Mouse (Mus musculus) limb, embryonic 11.5 days (tissue): ENCODE measurements around the gene Ier3. TPM values are rescaled to one million over a fixed set of nuclear protein-coding genes. Genes with fewer than 3 reads are reported as not detected.

Experiments
- ATAC-seq: fragments of 200-750 bp; cut with Nextera tagmentation; 2 replicates; pipeline ENCODE4 v1.8.0; 2017; ENCODE audit warnings: low read depth; ENCODE audit not compliant: insufficient number of reproducible peaks, low FRiP score, low TSS enrichment
- DNase-seq: peaks from one replicate; pipeline ENCODE4 v3.0.0-alpha.2; 2015; ENCODE audit warnings: low spot score
- H3K27ac ChIP-seq: fragments of 300-500 bp; sonication (generic); replicated peaks from 2 replicates; pipeline ENCODE4 v1.5.1; 2014; ENCODE audit warnings: low read depth, mild to moderate bottlenecking, low read length
- H3K27me3 ChIP-seq: fragments of 300-500 bp; sonication (generic); 2 replicates; pipeline ENCODE4 v1.6.1; 2014; ENCODE audit warnings: mild to moderate bottlenecking, low read length, mixed read lengths; ENCODE audit not compliant: control insufficient read depth, insufficient read depth
- H3K36me3 ChIP-seq: fragments of 300-500 bp; sonication (generic); 2 replicates; pipeline ENCODE4 v1.6.1; 2014; ENCODE audit warnings: mild to moderate bottlenecking, low read length, moderate library complexity, mixed read lengths; ENCODE audit not compliant: control insufficient read depth, insufficient read depth
- H3K4me1 ChIP-seq: fragments of 300-500 bp; sonication (generic); 2 replicates; pipeline ENCODE4 v1.6.1; 2014; ENCODE audit warnings: low read length, mixed read lengths; ENCODE audit not compliant: control insufficient read depth, insufficient read depth
- H3K4me2 ChIP-seq: fragments of 300-500 bp; sonication (generic); 2 replicates; pipeline ENCODE4 v1.6.1; 2014; ENCODE audit warnings: low read depth, mild to moderate bottlenecking, moderate library complexity; ENCODE audit not compliant: severe bottlenecking
- H3K4me3 ChIP-seq: fragments of 300-500 bp; sonication (generic); 2 replicates; pipeline ENCODE4 v1.5.1; 2014; ENCODE audit warnings: low read depth, low read length
- H3K9ac ChIP-seq: fragments of 300-500 bp; sonication (generic); 2 replicates; pipeline ENCODE4 v1.6.1; 2014; ENCODE audit warnings: mild to moderate bottlenecking, low read length
- H3K9me3 ChIP-seq: fragments of 300-500 bp; sonication (generic); 2 replicates; pipeline ENCODE4 v1.6.1; 2016; ENCODE audit warnings: low read length; ENCODE audit not compliant: control insufficient read depth
- WGBS: fragments of 180-500 bp; shearing (Covaris S2); extraction: QIAGEN DNeasy Blood & Tissue Kit; methylation state at CpG from one replicate; pipeline ENCODE4 v1.1.7; 2014; 5-methylcytosine and 5-hydroxymethylcytosine counted together
- microRNA-seq: library from miRNA; unstranded; fragments of <30 nt; microRNA quantifications from one replicate; pipeline ENCODE4, GENCODE M21; 2016
- polyA plus RNA-seq: library from polyadenylated mRNA; unstranded; fragments of >200 nt; fragmentation: Nextera tagmentation; extraction: Ambion mirVana; gene quantifications from 2 replicates; pipeline ENCODE4 v1.2.1, GENCODE M21; 2014

Gene Ier3
- polyA plus RNA-seq, 1 experiment from 2014 or later, result 3.1 TPM

DNA sequence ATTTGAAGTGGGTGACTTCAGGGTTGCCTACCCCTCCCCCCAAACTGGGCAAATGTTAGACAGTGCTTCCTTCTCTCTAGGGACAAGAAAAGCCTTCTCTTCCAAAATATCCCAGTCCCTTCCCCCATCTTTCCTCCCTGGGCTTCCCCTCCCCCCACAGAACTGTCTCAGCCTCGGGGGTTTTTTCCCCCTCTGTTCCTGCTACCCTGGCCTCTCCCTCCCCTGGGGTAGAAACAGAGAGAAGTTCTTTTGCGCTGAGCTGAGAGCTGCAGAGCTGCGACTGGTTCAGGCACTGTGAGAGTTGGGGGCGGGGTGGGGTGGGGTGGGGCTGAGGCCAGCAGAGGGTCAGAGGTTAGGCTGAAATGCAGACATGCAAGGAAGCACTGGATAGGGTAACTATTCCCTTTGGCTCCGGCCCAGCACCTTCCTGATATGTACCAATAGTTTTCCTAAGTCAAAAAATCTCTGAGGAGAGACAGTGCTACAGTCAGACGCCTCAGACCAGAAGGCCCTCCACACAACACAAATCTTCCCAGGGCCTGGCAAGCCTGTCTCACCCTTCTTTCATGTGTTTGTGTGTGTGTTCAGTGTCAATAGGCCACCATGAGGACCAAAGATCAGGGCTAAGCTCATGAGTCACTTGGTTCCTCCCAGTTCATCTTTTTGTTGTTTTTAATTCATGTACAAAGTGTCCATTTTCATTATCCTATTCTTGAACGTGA, 48.0 kb downstream of the Ier3 start:
- Histone ChIP-seq H3K27ac (0 out of 2 replicates have a peak overlapping the region, but pooled peaks have one; percentile 47), H3K4me2 (peak overlapping the region; percentile 88), H3K27me3 (no peaks in the 10 kb centered on the region), H3K9me3 (peaks cover 3% of the 10 kb centered on the region; the same call in 1 of the 2 replicates), H3K4me3 (peak overlapping the region; percentile 60), H3K9ac (peak overlapping the region; percentile 63; the same call in 1 of the 2 replicates), H3K36me3 (peaks cover 6% of the 10 kb centered on the region; the same call in 1 of the 2 replicates), H3K4me1 (peaks cover 38% of the 10 kb centered on the region)
- ATAC-seq, result no peak
- DNase-seq, result peak; percentile 36
- 7% methylated on average over 7 of the region's 7 CpGs for WGBS

DNA sequence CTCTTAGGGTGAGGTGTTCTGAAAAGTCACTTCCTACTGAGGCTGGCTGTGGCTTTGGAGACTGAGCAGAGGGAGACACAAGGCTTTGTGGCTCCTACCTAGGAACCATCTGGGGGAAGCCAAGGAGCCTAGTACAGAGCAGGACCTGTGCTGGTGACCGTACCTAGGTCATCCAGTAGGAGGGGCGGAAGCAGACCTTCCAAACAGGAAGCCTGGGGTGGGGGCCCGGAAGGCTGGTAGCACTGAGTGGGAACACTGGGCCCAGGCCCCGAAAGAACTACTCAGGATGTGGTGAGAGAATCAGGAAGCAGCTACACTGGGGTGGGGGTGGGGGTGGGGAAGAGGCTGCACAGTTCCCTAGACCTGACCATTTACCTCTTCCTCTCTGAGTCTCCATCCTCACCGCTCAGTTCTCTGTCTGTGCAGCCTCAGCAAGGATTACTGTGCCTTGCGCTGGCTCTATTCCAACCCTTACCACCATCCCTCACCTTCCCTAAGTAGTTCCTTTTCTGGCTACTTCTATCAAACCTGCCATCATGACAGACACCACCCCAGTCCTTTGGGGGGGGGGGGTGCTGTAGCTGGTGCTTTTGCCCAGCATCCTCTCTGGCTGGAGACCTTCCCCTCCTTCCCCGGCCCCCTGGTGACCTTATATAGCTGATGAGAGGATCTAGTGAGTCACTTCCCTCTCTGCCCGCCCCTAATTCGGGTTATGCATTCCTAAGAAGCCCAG, 48.8 kb downstream of the Ier3 start:
- Histone ChIP-seq H3K4me1 (peaks cover 33% of the 10 kb centered on the region), H3K27me3 (no peaks in the 10 kb centered on the region), H3K4me2 (peak overlapping the region; percentile 88), H3K4me3 (peak overlapping the region; percentile 24), H3K9me3 (peaks cover 3% of the 10 kb centered on the region; the same call in 1 of the 2 replicates), H3K36me3 (peaks cover 6% of the 10 kb centered on the region; the same call in 1 of the 2 replicates), H3K27ac (no peak overlapping the region), H3K9ac (peak overlapping the region; percentile 22; the same call in 1 of the 2 replicates)
- ATAC-seq, result no peak
- WGBS, result 71% methylated on average over 9 of the region's 9 CpGs
- DNase-seq, result no peak

DNA sequence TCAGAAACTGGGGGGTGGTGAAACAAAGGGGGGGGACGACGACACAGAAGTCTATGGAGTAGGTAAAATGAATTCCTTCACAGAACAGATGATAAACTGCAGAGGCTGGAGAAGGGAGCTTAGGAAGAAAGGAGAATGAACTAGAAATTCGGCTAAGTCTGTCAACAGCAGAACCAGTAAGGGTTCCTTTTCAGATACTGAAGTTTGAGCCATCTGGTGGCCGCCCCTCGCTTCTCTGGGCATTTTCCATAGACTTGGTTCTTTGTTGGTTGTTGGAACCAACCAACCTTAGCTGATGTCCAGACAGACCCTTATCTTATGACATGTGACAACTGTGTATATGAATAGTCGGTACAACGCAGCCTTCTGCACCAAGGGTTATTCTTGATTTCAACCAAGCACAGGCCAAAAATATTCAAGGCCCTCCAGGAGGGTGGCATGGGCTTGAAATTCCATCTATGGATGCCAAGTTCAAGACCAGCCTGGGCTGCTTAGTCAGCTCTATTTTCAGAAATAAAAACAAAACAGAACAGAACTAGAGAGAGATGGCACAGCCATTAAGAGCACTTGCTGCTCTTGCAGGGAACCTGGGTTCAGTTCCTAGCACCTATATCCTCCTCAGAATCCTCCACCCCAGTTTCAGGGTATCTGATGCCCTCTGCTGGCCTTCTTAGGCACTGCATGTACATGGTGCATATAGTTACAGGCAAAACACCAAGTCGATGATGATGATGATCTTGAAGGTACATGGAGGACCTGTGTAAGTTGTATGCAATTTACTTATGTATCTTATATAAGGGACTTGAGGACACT, 49.6 kb downstream of the Ier3 start:
- peaks cover 3% of the 10 kb centered on the region; the same call in 1 of the 2 replicates for H3K9me3 ChIP-seq
- H3K27ac ChIP-seq, result no peak overlapping the region
- H3K9ac ChIP-seq, result no peak overlapping the region
- peak overlapping the region; percentile 24; the same call in 1 of the 2 replicates for H3K4me3 ChIP-seq
- no peaks in the 10 kb centered on the region for H3K27me3 ChIP-seq
- H3K36me3 ChIP-seq, result peaks cover 6% of the 10 kb centered on the region; the same call in 1 of the 2 replicates
- peak; percentile 56 for DNase-seq
- H3K4me2 ChIP-seq, result no peak overlapping the region
- 90% methylated on average over 8 of the region's 8 CpGs for WGBS
- no peak for ATAC-seq
- H3K4me1 ChIP-seq, result peaks cover 33% of the 10 kb centered on the region

Small RNA genes within 50 kb of the gene (microRNA-seq; reads per million reads assigned to microRNA genes)
- gene Gm28033, result not detected

Other genes starting within 250 kb of the Ier3 start
- not detected in 2 replicates for gene Sfta2, start 220.1 kb upstream of the Ier3 start, polyA plus RNA-seq
- gene Gm9573, start 195.0 kb upstream of the Ier3 start, polyA plus RNA-seq, result not detected in 2 replicates
- gene Mucl3, start 178.0 kb upstream of the Ier3 start, polyA plus RNA-seq, result not detected in 2 replicates
- 17.6 and 17.9 TPM in 2 replicates for gene Vars2, start 154.1 kb upstream of the Ier3 start, polyA plus RNA-seq
- 56.7 and 57.0 TPM in 2 replicates for gene Gtf2h4, start 147.9 kb upstream of the Ier3 start, polyA plus RNA-seq
- 14.7 and 17.6 TPM in 2 replicates for gene Ddr1, start 117.1 kb upstream of the Ier3 start, polyA plus RNA-seq
- gene Flot1, start 1.5 kb downstream of the Ier3 start, polyA plus RNA-seq, result 47.1 and 47.8 TPM in 2 replicates
- gene Tubb5, start 16.6 kb downstream of the Ier3 start, polyA plus RNA-seq, result 1,416 and 1,443 TPM in 2 replicates
- 20.7 and 23.5 TPM in 2 replicates for gene Mdc1, start 19.8 kb downstream of the Ier3 start, polyA plus RNA-seq
- gene Nrm, start 39.6 kb downstream of the Ier3 start, polyA plus RNA-seq, result 55.6 and 56.4 TPM in 2 replicates
- 22.9 and 25.6 TPM in 2 replicates for gene Ppp1r18, start 43.9 kb downstream of the Ier3 start, polyA plus RNA-seq
- gene Dhx16, start 58.1 kb downstream of the Ier3 start, polyA plus RNA-seq, result 46.5 and 51.2 TPM in 2 replicates
- gene 2310061I04Rik, start 75.7 kb downstream of the Ier3 start, polyA plus RNA-seq, result 21.3 and 23.2 TPM in 2 replicates
- 128 and 138 TPM in 2 replicates for gene Atat1, start 88.4 kb downstream of the Ier3 start, polyA plus RNA-seq
- gene Mrps18b, start 94.7 kb downstream of the Ier3 start, polyA plus RNA-seq, result 80.2 and 81.7 TPM in 2 replicates
- 43.9 and 52.3 TPM in 2 replicates for gene Ppp1r10, start 94.8 kb downstream of the Ier3 start, polyA plus RNA-seq
- 120 and 121 TPM in 2 replicates for gene Abcf1, start 148.1 kb downstream of the Ier3 start, polyA plus RNA-seq
- 40.8 and 42.9 TPM in 2 replicates for gene Gnl1, start 158.2 kb downstream of the Ier3 start, polyA plus RNA-seq
- 41.7 and 42.3 TPM in 2 replicates for gene Prr3, start 158.6 kb downstream of the Ier3 start, polyA plus RNA-seq
- gene H2-T24, start 198.9 kb downstream of the Ier3 start, polyA plus RNA-seq, result 2.3 and 2.6 TPM in 2 replicates
- gene H2-T23, start 211.2 kb downstream of the Ier3 start, polyA plus RNA-seq, result 2.5 and 2.6 TPM in 2 replicates
- gene H2-T22, start 221.1 kb downstream of the Ier3 start, polyA plus RNA-seq, result 10.2 and 13.7 TPM in 2 replicates
- gene Gm6034, start 221.3 kb downstream of the Ier3 start, polyA plus RNA-seq, result not detected in 2 replicates
- gene Gm11127, start 236.7 kb downstream of the Ier3 start, polyA plus RNA-seq, result not detected in 2 replicates